Mouse (Mus musculus) neural tube, embryonic 13.5 days (tissue): ENCODE measurements at regions not wholly inside any gene's neighbourhood (a gene's known extent, or its start where the extent isn't known, plus 50 kb on each side); places are given as distances from the start of the nearest gene placed in this dataset.

Source experiments
- ATAC-seq: fragments of 200-750 bp; cut with Nextera tagmentation; 2 replicates; pipeline ENCODE4 v1.8.0; 2017; ENCODE audit warnings: low read depth, mild to moderate bottlenecking, moderate TSS enrichment, moderate library complexity
- H3K27ac ChIP-seq: fragments of 300-500 bp; sonication (generic); replicated peaks from 2 replicates; pipeline ENCODE4 v1.5.1; 2015; ENCODE audit warnings: moderate library complexity, mild to moderate bottlenecking, inconsistent platforms
- H3K27me3 ChIP-seq: fragments of 300-500 bp; sonication (generic); 2 replicates; pipeline ENCODE4 v1.6.1; 2015; ENCODE audit warnings: mild to moderate bottlenecking, inconsistent platforms
- H3K36me3 ChIP-seq: fragments of 300-500 bp; sonication (generic); 2 replicates; pipeline ENCODE4 v1.6.1; 2015; ENCODE audit warnings: mild to moderate bottlenecking, inconsistent platforms
- H3K4me1 ChIP-seq: fragments of 300-500 bp; sonication (generic); replicated peaks from 2 replicates; pipeline ENCODE4 v1.6.1; 2015; ENCODE audit warnings: inconsistent platforms
- H3K4me2 ChIP-seq: fragments of 300-500 bp; sonication (generic); 2 replicates; pipeline ENCODE4 v1.6.1; 2015; ENCODE audit warnings: inconsistent platforms, mild to moderate bottlenecking, moderate library complexity
- H3K4me3 ChIP-seq: fragments of 300-500 bp; sonication (generic); 2 replicates; pipeline ENCODE4 v1.5.1; 2015; ENCODE audit warnings: mild to moderate bottlenecking, inconsistent platforms
- H3K9ac ChIP-seq: fragments of 300-500 bp; sonication (generic); 2 replicates; pipeline ENCODE4 v1.6.1; 2015; ENCODE audit warnings: moderate library complexity, mild to moderate bottlenecking, inconsistent platforms
- H3K9me3 ChIP-seq: fragments of 300-500 bp; sonication (generic); 2 replicates; pipeline ENCODE4 v1.6.1; 2016; ENCODE audit warnings: inconsistent platforms
- WGBS: fragments of 180-500 bp; shearing (Covaris S2); methylation state at CpG from one replicate; pipeline ENCODE4 v1.1.7; 2015; 5-methylcytosine and 5-hydroxymethylcytosine counted together

GRCm38 (mm10) chr8:109156016-109156415 is 337.8 kb upstream of the Pmfbp1 start:
- H3K4me2 ChIP-seq: no peak overlapping the region
- H3K9ac ChIP-seq: no peak overlapping the region
- no peak for ATAC-seq
- H3K9me3 ChIP-seq: peaks cover 6% of the 10 kb centered on the region
- H3K27ac ChIP-seq: no peak overlapping the region
- H3K36me3 ChIP-seq: 0 out of 2 replicates have a peak, but pooled peaks cover 8% of the 10 kb centered on the region
- 78% methylated on average over 8 of the region's 8 CpGs for WGBS
- no peaks in the 10 kb centered on the region for H3K4me1 ChIP-seq
- H3K27me3 ChIP-seq: no peaks in the 10 kb centered on the region
- no peak overlapping the region for H3K4me3 ChIP-seq

GRCm38 (mm10) chr8:109172701-109173100 is 321.1 kb upstream of the Pmfbp1 start:
- Histone ChIP-seq H3K36me3 (no peaks in the 10 kb centered on the region), H3K9ac (no peak overlapping the region), H3K4me1 (no peaks in the 10 kb centered on the region), H3K4me3 (no peak overlapping the region), H3K9me3 (no peaks in the 10 kb centered on the region), H3K4me2 (no peak overlapping the region), H3K27ac (no peak overlapping the region), H3K27me3 (no peaks in the 10 kb centered on the region)
- WGBS: 85% methylated on average over 4 of the region's 4 CpGs
- no peak for ATAC-seq

GRCm38 (mm10) chr8:109185558-109186198 is 308.1 kb upstream of the Pmfbp1 start:
- H3K4me2 ChIP-seq: peak overlapping the region; percentile 47
- H3K9me3 ChIP-seq: no peaks in the 10 kb centered on the region
- peak; percentile 83 for ATAC-seq
- H3K9ac ChIP-seq: peak overlapping the region; percentile 52
- no peaks in the 10 kb centered on the region for H3K36me3 ChIP-seq
- peaks cover 41% of the 10 kb centered on the region for H3K4me1 ChIP-seq
- peak overlapping the region; percentile 7 for H3K4me3 ChIP-seq
- peak overlapping the region; percentile 63 for H3K27ac ChIP-seq
- no peaks in the 10 kb centered on the region for H3K27me3 ChIP-seq
- WGBS: 18% methylated on average over 10 of the region's 10 CpGs

- no peaks in the 10 kb centered on the region for H3K9me3 ChIP-seq
- no peak overlapping the region for H3K4me3 ChIP-seq
- peak; percentile 57; the same call in 1 of the 2 replicates for ATAC-seq
- no peaks in the 10 kb centered on the region for H3K27me3 ChIP-seq
- peak overlapping the region; percentile 43; the same call in 1 of the 2 replicates for H3K9ac ChIP-seq
- H3K4me2 ChIP-seq: peak overlapping the region; percentile 18; the same call in 1 of the 2 replicates
- peak overlapping the region; percentile 83 for H3K27ac ChIP-seq
- no peaks in the 10 kb centered on the region for H3K36me3 ChIP-seq
- H3K4me1 ChIP-seq: peaks cover 41% of the 10 kb centered on the region
- WGBS: 46% methylated on average over 7 of the region's 7 CpGs
These were observed 306.2 kb upstream of the Pmfbp1 start for GRCm38 (mm10) chr8:109187617-109188016.

GRCm38 (mm10) chr8:109214247-109214646 is 279.6 kb upstream of the Pmfbp1 start:
- Histone ChIP-seq H3K36me3 (no peaks in the 10 kb centered on the region), H3K4me2 (peak overlapping the region; percentile 16; the same call in 1 of the 2 replicates), H3K27me3 (no peaks in the 10 kb centered on the region), H3K27ac (peak overlapping the region; percentile 88), H3K4me3 (no peak overlapping the region), H3K4me1 (peaks cover 47% of the 10 kb centered on the region), H3K9me3 (no peaks in the 10 kb centered on the region), H3K9ac (peak overlapping the region; percentile 49; the same call in 1 of the 2 replicates)
- 42% methylated on average over 8 of the region's 8 CpGs for WGBS
- ATAC-seq: peak; percentile 87

GRCm38 (mm10) chr8:109216318-109216717 is 277.5 kb upstream of the Pmfbp1 start:
- Histone ChIP-seq H3K4me2 (no peak overlapping the region), H3K9ac (no peak overlapping the region), H3K27me3 (no peaks in the 10 kb centered on the region), H3K4me3 (no peak overlapping the region), H3K9me3 (no peaks in the 10 kb centered on the region), H3K27ac (peak overlapping the region; percentile 88), H3K4me1 (peaks cover 45% of the 10 kb centered on the region), H3K36me3 (no peaks in the 10 kb centered on the region)
- 0 out of 2 replicates have a peak, but pooled peaks have one; percentile 24 for ATAC-seq
- whole genome bisulfite sequencing: 27% methylated on average over 5 of the region's 5 CpGs

- Histone ChIP-seq H3K4me2 (no peak overlapping the region), H3K4me3 (no peak overlapping the region), H3K9me3 (no peaks in the 10 kb centered on the region), H3K27ac (no peak overlapping the region; the same call in 1 of the 2 replicates), H3K4me1 (peaks cover 39% of the 10 kb centered on the region), H3K27me3 (no peaks in the 10 kb centered on the region), H3K9ac (no peak overlapping the region), H3K36me3 (no peaks in the 10 kb centered on the region)
- no peak for ATAC-seq
- WGBS: 89% methylated on average over 19 of the region's 19 CpGs
These were observed 276.5 kb upstream of the Pmfbp1 start for GRCm38 (mm10) chr8:109217326-109217725.

- Histone ChIP-seq H3K36me3 (0 out of 2 replicates have a peak, but pooled peaks cover 11% of the 10 kb centered on the region), H3K9ac (peak overlapping the region; percentile 52), H3K4me1 (peaks cover 27% of the 10 kb centered on the region), H3K4me3 (peak overlapping the region; percentile 14), H3K4me2 (peak overlapping the region; percentile 48), H3K27ac (peak overlapping the region; percentile 80), H3K9me3 (no peaks in the 10 kb centered on the region), H3K27me3 (no peaks in the 10 kb centered on the region)
- WGBS: 27% methylated on average over 32 of the region's 32 CpGs
- ATAC-seq: peak; percentile 71
These were observed 261.3 kb upstream of the Pmfbp1 start for GRCm38 (mm10) chr8:109232281-109233234.

GRCm38 (mm10) chr8:109245526-109245925 is 248.3 kb upstream of the Pmfbp1 start:
- no peak for ATAC-seq
- H3K27me3 ChIP-seq: no peaks in the 10 kb centered on the region
- H3K9me3 ChIP-seq: no peaks in the 10 kb centered on the region
- WGBS: 35% methylated on average over 8 of the region's 8 CpGs
- peak overlapping the region; percentile 52 for H3K4me3 ChIP-seq
- H3K27ac ChIP-seq: peak overlapping the region; percentile 49; the same call in 1 of the 2 replicates
- H3K36me3 ChIP-seq: 0 out of 2 replicates have a peak, but pooled peaks cover 10% of the 10 kb centered on the region
- H3K4me1 ChIP-seq: peaks cover 25% of the 10 kb centered on the region
- peak overlapping the region; percentile 66 for H3K4me2 ChIP-seq
- peak overlapping the region; percentile 83 for H3K9ac ChIP-seq

- ATAC-seq: 0 out of 2 replicates have a peak, but pooled peaks have one; percentile 29
- 38% methylated on average over 6 of the region's 6 CpGs for WGBS
- Histone ChIP-seq H3K4me3 (peak overlapping the region; percentile 52), H3K4me1 (peaks cover 39% of the 10 kb centered on the region), H3K9me3 (no peaks in the 10 kb centered on the region), H3K36me3 (no peaks in the 10 kb centered on the region), H3K4me2 (peak overlapping the region; percentile 66), H3K27me3 (no peaks in the 10 kb centered on the region), H3K27ac (peak overlapping the region; percentile 93), H3K9ac (peak overlapping the region; percentile 83)
These were observed 246.0 kb upstream of the Pmfbp1 start for GRCm38 (mm10) chr8:109247875-109248274.

GRCm38 (mm10) chr8:109248356-109248755 is 245.5 kb upstream of the Pmfbp1 start:
- Histone ChIP-seq H3K4me1 (peaks cover 42% of the 10 kb centered on the region), H3K4me2 (peak overlapping the region; percentile 66)
- 34% methylated on average over 6 of the region's 6 CpGs for WGBS

GRCm38 (mm10) chr8:109249256-109249655 is 244.6 kb upstream of the Pmfbp1 start:
- peaks cover 40% of the 10 kb centered on the region for H3K4me1 ChIP-seq
- no peaks in the 10 kb centered on the region for H3K27me3 ChIP-seq
- H3K4me3 ChIP-seq: peak overlapping the region; percentile 52
- WGBS: 44% methylated on average over 12 of the region's 12 CpGs
- no peak for ATAC-seq
- no peaks in the 10 kb centered on the region for H3K9me3 ChIP-seq
- H3K9ac ChIP-seq: peak overlapping the region; percentile 83
- H3K36me3 ChIP-seq: no peaks in the 10 kb centered on the region
- H3K4me2 ChIP-seq: peak overlapping the region; percentile 66
- H3K27ac ChIP-seq: peak overlapping the region; percentile 93

More at GRCm38 (mm10) chr8:109248356-109248755, 245.5 kb upstream of the Pmfbp1 start:
- Histone ChIP-seq H3K4me3 (peak overlapping the region; percentile 52), H3K9ac (peak overlapping the region; percentile 83), H3K27me3 (no peaks in the 10 kb centered on the region), H3K27ac (peak overlapping the region; percentile 93), H3K36me3 (no peaks in the 10 kb centered on the region), H3K9me3 (no peaks in the 10 kb centered on the region)
- ATAC-seq: no peak
